Mouse (Mus musculus) forelimb bud, embryonic 11.5 days (tissue): ENCODE measurements around the gene Banf1.
A peak's percentile ranks its signal among the peaks of the same experiment; 100 is the strongest.
"Not testable (repeated sequence)": the region's sequence is repeated elsewhere in the genome, so short reads cannot be mapped to it uniquely, and the experiment has no call there.

Source experiments
- DNase-seq: peaks from one replicate; pipeline ENCODE4 v3.0.0-alpha.2; 2012; ENCODE audit warnings: low read depth, low spot score

Banf1 gene

DNA sequence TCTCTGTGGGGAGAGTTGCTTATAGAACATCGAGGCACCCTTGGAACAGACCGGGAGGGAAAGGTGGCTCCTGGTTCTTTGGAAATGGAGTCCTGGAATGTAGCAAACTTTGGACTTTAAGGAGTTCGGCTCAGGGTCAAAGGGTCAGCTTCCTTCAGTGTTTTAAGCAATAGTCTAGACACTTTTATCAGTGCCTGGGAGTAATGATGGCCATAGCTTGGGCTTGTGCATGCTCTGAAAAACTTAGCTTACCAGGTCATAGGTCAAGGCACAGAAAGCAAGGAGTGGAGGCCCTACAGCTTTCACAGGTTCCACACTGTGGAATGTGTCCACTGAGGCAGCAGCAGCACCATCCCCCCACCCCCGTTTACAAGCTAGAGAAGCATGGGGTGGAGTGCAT lies 7.8 kb upstream of the Banf1 start:
- no peak for DNase-seq

DNA sequence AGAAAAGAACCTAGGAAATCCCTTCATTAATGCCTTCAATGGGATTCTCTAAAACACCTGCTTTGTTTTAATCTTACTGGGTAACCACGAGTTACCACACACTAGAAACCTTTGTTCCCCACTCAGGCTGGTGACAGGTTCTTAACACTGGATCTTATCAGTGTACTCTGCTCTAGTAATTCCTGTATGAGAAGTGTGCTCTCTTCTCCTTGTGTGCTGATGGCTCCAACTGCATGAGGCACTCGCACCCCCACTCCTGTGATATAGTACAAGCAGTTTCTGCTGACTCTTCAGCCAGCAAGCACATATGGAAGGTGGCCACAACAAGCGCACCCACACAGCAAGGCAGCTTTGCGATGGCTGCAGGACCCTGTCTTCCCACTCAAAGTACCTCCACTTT lies 7.2 kb upstream of the Banf1 start:
- no peak for DNase-seq

GRCm38 (mm10) chr19:5372724-5373123 lies 5.8 kb upstream of the Banf1 start:
- DNase-seq, result no peak

- no peak for DNase-seq
These were observed 4.0 kb upstream of the Banf1 start for GRCm38 (mm10) chr19:5370932-5371331.

DNA sequence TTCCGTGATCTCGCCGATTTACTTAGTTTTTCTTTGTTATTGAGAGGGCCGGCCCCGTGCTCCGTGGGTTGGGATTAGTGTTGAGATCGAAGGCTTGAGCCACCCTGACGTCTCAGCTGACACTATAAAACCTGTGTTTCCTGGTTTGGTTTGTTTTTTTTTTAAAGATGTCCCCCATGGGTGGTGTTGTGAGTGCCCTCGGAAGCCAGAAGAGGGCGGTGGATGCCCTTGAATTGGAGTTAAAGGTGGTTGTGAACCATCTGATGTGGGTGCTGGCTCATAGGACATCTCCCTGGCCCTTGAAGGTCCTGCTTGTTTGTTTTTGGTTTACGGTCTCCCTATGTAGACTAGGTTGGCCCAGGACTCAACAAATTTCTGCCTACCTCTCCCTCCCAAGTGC lies 487 bp upstream of the Banf1 start:
- no peak for DNase-seq

DNA sequence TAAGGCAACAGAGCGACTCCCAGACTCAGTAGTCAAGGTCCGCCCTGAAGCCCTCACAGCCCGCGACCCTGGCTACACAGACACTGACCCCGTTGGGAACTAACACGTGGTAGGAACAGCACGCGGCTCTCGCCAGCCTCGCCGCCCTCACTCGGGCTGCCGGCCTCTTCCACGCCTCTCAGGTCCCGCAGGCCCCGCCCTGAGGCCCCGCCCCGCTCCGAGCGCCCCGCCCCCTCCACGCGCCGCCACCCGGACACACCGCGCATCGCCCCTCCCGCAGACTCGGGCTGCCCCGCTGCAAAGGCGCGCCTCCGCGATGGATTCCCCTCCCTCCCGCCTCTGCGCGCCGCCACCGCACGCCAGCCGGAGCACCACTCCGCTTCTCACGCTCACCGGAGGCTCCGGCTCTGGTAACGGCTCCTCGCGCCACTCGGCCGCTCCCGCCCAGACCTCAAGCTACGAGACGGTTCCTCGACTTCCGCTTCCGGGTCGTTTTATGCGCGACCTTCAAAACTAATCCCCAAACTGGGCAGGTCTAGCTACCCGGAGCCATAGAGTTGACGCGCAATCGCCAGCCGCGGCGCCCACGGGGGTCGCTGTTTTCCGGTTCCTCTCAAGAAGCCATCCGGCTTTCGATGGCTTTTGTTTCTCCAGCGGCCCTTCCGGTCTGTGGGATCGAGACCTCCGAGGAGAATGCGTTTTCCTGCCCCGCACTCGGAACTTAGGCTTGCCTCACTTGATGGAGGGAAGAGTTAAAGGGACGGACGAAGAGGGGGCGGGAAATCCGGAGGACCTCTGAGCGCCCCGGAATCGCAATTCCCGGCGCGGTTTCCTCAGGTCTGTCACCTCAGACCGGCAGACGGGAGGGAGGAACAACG lies 554 bp downstream of the Banf1 start, which contains the start of gene Eif1ad:
TSS of gene Eif1ad (plus strand) at position 567 of the 878 bp plus-strand sequence.
- DNase-seq, result peak; percentile 97

- no peak for DNase-seq
These were observed 1.2 kb downstream of the Banf1 start for GRCm38 (mm10) chr19:5365751-5366150.

GRCm38 (mm10) chr19:5364124-5364523 lies 2.8 kb downstream of the Banf1 start:
- DNase-seq, result no peak

DNA sequence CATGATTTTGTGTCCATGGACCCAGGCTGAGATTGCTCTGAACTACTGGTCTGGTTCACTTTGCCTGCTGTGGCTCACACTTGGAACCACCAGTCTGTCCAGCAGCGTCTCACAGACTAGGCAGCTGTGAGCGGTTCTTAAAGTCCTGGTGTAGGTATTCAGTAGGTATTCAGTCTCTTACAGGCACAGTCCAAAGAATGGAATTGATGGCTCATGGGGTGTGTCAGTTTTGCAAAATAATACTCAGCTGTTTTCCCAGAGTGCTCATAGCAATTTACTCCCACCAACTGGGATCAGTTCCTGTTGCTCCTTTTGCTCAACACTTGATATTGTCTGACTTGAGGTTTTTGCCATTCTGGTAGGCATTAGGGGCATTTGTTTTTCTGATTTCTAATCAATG lies 4.8 kb downstream of the Banf1 start:
- no peak for DNase-seq

GRCm38 (mm10) chr19:5356080-5356479 lies 10.9 kb downstream of the Banf1 start:
- DNase-seq, result no peak

- no peak for DNase-seq
These were observed 13.4 kb downstream of the Banf1 start for GRCm38 (mm10) chr19:5353609-5354008.

GRCm38 (mm10) chr19:5349502-5349873 lies 17.5 kb downstream of the Banf1 start, which contains the start of gene Cst6:
Gene Cst6 (minus strand): TSS chr19:5349574.
- DNase-seq, result not testable (repeated sequence)

GRCm38 (mm10) chr19:5348526-5349501 lies 18.2 kb downstream of the Banf1 start:
- DNase-seq, result peak; percentile 20

- no peak for DNase-seq
These were observed 18.9 kb downstream of the Banf1 start for GRCm38 (mm10) chr19:5348064-5348463.

GRCm38 (mm10) chr19:5345297-5346131 lies 21.5 kb downstream of the Banf1 start:
- DNase-seq, result no peak

- DNase-seq, result no peak
These were observed 25.6 kb downstream of the Banf1 start for GRCm38 (mm10) chr19:5341360-5341759.

- peak; percentile 77 for DNase-seq
These were observed 29.0 kb downstream of the Banf1 start for GRCm38 (mm10) chr19:5337975-5338374.

DNA sequence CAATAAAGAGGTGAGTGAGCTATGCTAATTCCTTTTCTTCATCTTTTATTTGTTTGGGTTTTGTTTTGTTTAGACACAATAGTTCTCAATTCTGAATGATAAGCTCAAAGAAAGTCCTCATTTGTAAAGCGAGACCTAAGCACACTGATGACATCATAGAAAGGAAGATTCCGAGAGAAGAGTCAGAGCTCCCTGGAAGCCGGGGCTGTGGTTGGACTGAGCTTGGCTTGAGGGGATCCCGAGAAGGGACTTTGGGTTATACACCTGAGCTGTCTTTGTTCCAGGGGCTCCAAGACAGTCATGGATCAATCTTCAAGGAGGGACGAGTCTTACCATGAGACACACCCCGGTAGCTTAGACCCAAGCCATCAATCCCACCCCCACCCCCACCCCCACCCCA lies 31.5 kb downstream of the Banf1 start, which contains the start of gene Catsper1:
TSS of gene Catsper1 (plus strand) at position 301 of the 400 bp plus-strand sequence.
- no peak for DNase-seq

GRCm38 (mm10) chr19:5334741-5335140 lies 32.2 kb downstream of the Banf1 start:
- DNase-seq, result no peak

GRCm38 (mm10) chr19:5327970-5328369 lies 39.0 kb downstream of the Banf1 start:
- no peak for DNase-seq

GRCm38 (mm10) chr19:5323801-5324200 lies 43.2 kb downstream of the Banf1 start:
- DNase-seq, result no peak
